In the genomic region with DNA sequence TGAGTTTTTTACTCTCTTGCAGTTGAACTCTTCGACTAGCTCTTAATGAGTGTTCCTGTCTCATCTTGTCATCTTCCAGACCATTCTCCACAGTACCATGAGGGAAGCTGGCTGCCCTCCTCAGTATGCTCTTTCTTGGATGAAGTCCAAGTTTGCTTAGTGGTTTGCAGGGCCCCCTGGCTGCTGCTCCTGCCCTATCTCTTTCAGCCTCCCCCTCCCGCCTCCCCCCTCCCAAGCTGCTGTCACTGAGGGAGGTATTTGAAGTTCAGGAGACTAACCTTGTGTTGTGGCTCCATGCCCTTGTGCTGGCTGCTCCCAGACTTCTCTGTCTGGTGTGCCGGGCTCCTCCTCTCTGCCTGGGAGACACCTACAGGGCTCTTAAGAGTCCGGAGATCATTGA, we compare ENCODE assay signal across 9 mouse cellular contexts. TPM values are rescaled to one million over a fixed set of nuclear protein-coding genes. Genes with fewer than 3 reads are reported as not detected.
DNase-seq lines count a peak whose midpoint lies in the region; ATAC-seq and TF ChIP-seq lines count a peak whose summit lies in the region.
"Had no signal": no experiment of that assay in that cellular context is flagged by ENCODE, and none has a peak within 500 bp of the region (broad histone marks: within the 10 kb centered on the region; RNA-seq: fewer than 3 reads in every experiment).

No protein-coding gene starts in this region.

- 10% methylated on average over 4 of the region's 4 CpGs for WGBS in heart, adult 2 months
- WGBS in intestine, embryonic 16.5 days, result 20% methylated on average over 4 of the region's 4 CpGs

- H3K79me2 ChIP-seq in heart, adult 2 months (replicated peaks; ENCODE audit: control insufficient read depth, insufficient read depth, low read length), result no peaks in the 10 kb centered on the region

- no peaks in the 10 kb centered on the region for H3K27me3 ChIP-seq in heart, adult 2 months (ENCODE audit: control insufficient read depth, insufficient read depth, low read length)
- H3K27me3 ChIP-seq in intestine, embryonic 16.5 days (replicated peaks; ENCODE audit: control insufficient read depth, insufficient read depth, low read length), result no peaks in the 10 kb centered on the region
- H3K27me3 ChIP-seq: megakaryocyte, embryonic 14.5 days had no signal

- TF ChIP-seq CTCF in heart, adult 2 months (IDR thresholded peaks at IDR 0.05), result peak; percentile 53

- no peaks in the 10 kb centered on the region; the same call in 1 of the 2 replicates for H3K4me1 ChIP-seq in heart, adult 2 months (ENCODE audit: control insufficient read depth, insufficient read depth, low read length)
- peaks cover 18% of the 10 kb centered on the region for H3K4me1 ChIP-seq in intestine, embryonic 16.5 days (ENCODE audit: control insufficient read depth, insufficient read depth, low read length)

- no peak overlapping the region for H3K9ac ChIP-seq in heart, adult 2 months (ENCODE audit: low read depth, low read length)
- no peak overlapping the region for H3K9ac ChIP-seq in intestine, embryonic 16.5 days (ENCODE audit: low read depth, low read length)

- 0 out of 2 replicates have a peak, but pooled peaks have one; percentile 18 for TF ChIP-seq EP300 in heart, adult 2 months (IDR thresholded peaks at IDR 0.05; ENCODE audit: insufficient read depth, low read depth, low read length)

- H3K4me2 ChIP-seq in intestine, embryonic 16.5 days (ENCODE audit: low read depth, low read length), result no peak overlapping the region

- peak overlapping the region; percentile 47; the same call in 1 of the 2 replicates for H3K27ac ChIP-seq in heart, adult 2 months
- H3K27ac ChIP-seq in intestine, embryonic 16.5 days (ENCODE audit: low read length), result peak overlapping the region; percentile 48

- H3K4me3 ChIP-seq in heart, adult 2 months, result no peak overlapping the region
- no peak overlapping the region for H3K4me3 ChIP-seq in intestine, embryonic 16.5 days (ENCODE audit: low read length)
- H3K4me3 ChIP-seq: megakaryocyte, embryonic 14.5 days had no signal

- H3K36me3 ChIP-seq in heart, adult 2 months (ENCODE audit: control insufficient read depth, insufficient read depth, low read length), result no peaks in the 10 kb centered on the region
- H3K36me3 ChIP-seq in intestine, embryonic 16.5 days (ENCODE audit: control insufficient read depth, insufficient read depth, low read length), result no peaks in the 10 kb centered on the region

- intact Hi-C loops in heart, adult 2 months (cut with DNase I), result loop anchor here (10.0 kb wide), 1 partner anchor 337 kb away; no protein-coding TSS in a partner anchor
- intact Hi-C loops in heart, postnatal 14 days (cut with DNase I), result loop anchor here (5.0 kb wide), 1 partner anchor 204 kb away; no protein-coding TSS in a partner anchor

- DNase-seq in heart, adult 2 months, result peak in 1 of 2 experiments; percentile 36
- no peak for DNase-seq in heart, postnatal 14 days
- DNase-seq in ovary, postnatal 36 days (ENCODE audit: low spot score), result peak; percentile 39
- DNase-seq in ovary, postnatal 10 days (ENCODE audit: low spot score), result no peak
- peak; percentile 53 for DNase-seq in yolk sac, embryonic 10.5 days (ENCODE audit: low spot score)
- DNase-seq in layer of hippocampus, adult 18-20 months (ENCODE audit: low spot score in 2 of 2), result no peak

- ATAC-seq in intestine, embryonic 16.5 days, result peak; percentile 43
- ATAC-seq in inflammation-experienced regulatory T-cells, adult 6 months, result no peak

- no peaks in the 10 kb centered on the region for H3K9me3 ChIP-seq in intestine, embryonic 16.5 days (ENCODE audit: control insufficient read depth, low read length)
- H3K9me3 ChIP-seq: megakaryocyte, embryonic 14.5 days had no signal

- no peak for TF ChIP-seq POLR2A in heart, adult 2 months (IDR thresholded peaks at IDR 0.05; ENCODE audit: insufficient read depth, low read depth, low read length)

RNA-seq across cellular contexts. Expression of gene Rreb1, which starts 43.2 kb away (rescaled TPM):
- total RNA-seq in heart, adult 2 months (2021), result 10 to 100 TPM; 34.3 to 57.5 TPM
- 12.8 and 16.4 TPM in 2 replicates for polyA plus RNA-seq in heart, adult 2 months (2012; rRNA removed)
- total RNA-seq in heart, postnatal 14 days (2021), result 10 to 100 TPM; 50.4 to 54.5 TPM
- 13.7 and 14.8 TPM in 2 replicates for polyA plus RNA-seq in intestine, embryonic 16.5 days (2015; fragmentation: Nextera tagmentation; extraction: Ambion mirVana)
- total RNA-seq in layer of hippocampus, adult 18-20 months (2021), result 10 to 100 TPM; 75.1 to 85.3 TPM
- 1 to 10 TPM in 2 of 3 experiments, under 1 TPM in 1; 0.91 to 6.8 (median 5.0) TPM for polyA plus RNA-seq in inflammation-experienced regulatory T-cells, adult 6 months (2017; shearing (Covaris generic))

Comparison
In these comparisons a context has a peak if more than half of its experiments do, and no peak if none do; other contexts are left out.
1. DNase-seq: peak in ovary, postnatal 36 days (single experiment) and yolk sac, embryonic 10.5 days (single experiment); none in heart, postnatal 14 days (0 of 2), ovary, postnatal 10 days (single experiment) and layer of hippocampus, adult 18-20 months (0 of 2).